Mouse (Mus musculus) limb, embryonic 13.5 days (tissue): ENCODE measurements around the gene Ncoa1. TPM values are rescaled to one million over a fixed set of nuclear protein-coding genes. Genes with fewer than 3 reads are reported as not detected.
"Not testable (repeated sequence)": the region's sequence is repeated elsewhere in the genome, so short reads cannot be mapped to it uniquely, and the experiment has no call there.

Experiments
- ATAC-seq: fragments of 200-750 bp; cut with Nextera tagmentation; 2 replicates; pipeline ENCODE4 v1.8.0; 2017; ENCODE audit warnings: low read depth, moderate number of reproducible peaks, moderate TSS enrichment; ENCODE audit not compliant: low FRiP score
- H3K27ac ChIP-seq: fragments of 300-500 bp; sonication (generic); 2 replicates; pipeline ENCODE4 v1.5.1; 2015; ENCODE audit warnings: inconsistent platforms, mild to moderate bottlenecking, moderate library complexity
- H3K27me3 ChIP-seq: fragments of 300-500 bp; sonication (generic); 2 replicates; pipeline ENCODE4 v1.6.1; 2015; ENCODE audit warnings: mild to moderate bottlenecking, inconsistent platforms
- H3K36me3 ChIP-seq: fragments of 300-500 bp; sonication (generic); 2 replicates; pipeline ENCODE4 v1.6.1; 2015; ENCODE audit warnings: inconsistent platforms, mild to moderate bottlenecking, moderate library complexity
- H3K4me1 ChIP-seq: fragments of 300-500 bp; sonication (generic); 2 replicates; pipeline ENCODE4 v1.6.1; 2015; ENCODE audit warnings: inconsistent platforms
- H3K4me2 ChIP-seq: fragments of 300-500 bp; sonication (generic); replicated peaks from 2 replicates; pipeline ENCODE4 v1.6.1; 2015; ENCODE audit warnings: inconsistent platforms, mild to moderate bottlenecking, moderate library complexity
- H3K4me3 ChIP-seq: fragments of 300-500 bp; sonication (generic); 2 replicates; pipeline ENCODE4 v1.5.1; 2015; ENCODE audit warnings: moderate library complexity, mild to moderate bottlenecking, inconsistent platforms
- H3K9ac ChIP-seq: fragments of 300-500 bp; sonication (generic); 2 replicates; pipeline ENCODE4 v1.6.1; 2015; ENCODE audit warnings: mild to moderate bottlenecking, inconsistent platforms
- H3K9me3 ChIP-seq: fragments of 300-500 bp; sonication (generic); 2 replicates; pipeline ENCODE4 v1.6.1; 2016; ENCODE audit warnings: inconsistent platforms
- WGBS: fragments of 180-500 bp; shearing (Covaris S2); methylation state at CpG from one replicate; pipeline ENCODE4 v1.1.7; 2015; 5-methylcytosine and 5-hydroxymethylcytosine counted together
- polyA plus RNA-seq: library from polyadenylated mRNA; unstranded; fragments of >200 nt; fragmentation: Nextera tagmentation; extraction: Ambion mirVana; gene quantifications from 2 replicates; pipeline ENCODE4 v1.2.1, GENCODE M21; 2015

The Ncoa1 gene
- polyA plus RNA-seq, 1 experiment from 2014 or later = 9.7 TPM

- Histone ChIP-seq H3K27me3 (no peaks in the 10 kb centered on the region), H3K9me3 (no peaks in the 10 kb centered on the region), H3K4me3 (no peak overlapping the region), H3K4me2 (no peak overlapping the region), H3K36me3 (no peaks in the 10 kb centered on the region), H3K4me1 (peaks cover 27% of the 10 kb centered on the region), H3K9ac (no peak overlapping the region), H3K27ac (no peak overlapping the region)
- ATAC-seq = no peak
- 81% methylated on average over 3 of the region's 3 CpGs for WGBS
Observed at GRCm38 (mm10) chr12:4386077-4386719, 90.8 kb downstream of the Ncoa1 start.

- Histone ChIP-seq H3K9me3 (no peaks in the 10 kb centered on the region), H3K4me2 (no peak overlapping the region), H3K27me3 (no peaks in the 10 kb centered on the region), H3K27ac (no peak overlapping the region), H3K9ac (no peak overlapping the region), H3K4me3 (no peak overlapping the region), H3K36me3 (no peaks in the 10 kb centered on the region), H3K4me1 (peaks cover 29% of the 10 kb centered on the region)
- no peak for ATAC-seq
- 86% methylated on average over 3 of the region's 3 CpGs for WGBS
Observed at GRCm38 (mm10) chr12:4383061-4383460, 93.9 kb downstream of the Ncoa1 start.

GRCm38 (mm10) chr12:4379298-4379957, 97.6 kb downstream of the Ncoa1 start:
- 38% methylated on average over 7 of the region's 7 CpGs for WGBS
- Histone ChIP-seq H3K27ac (no peak overlapping the region), H3K9ac (no peak overlapping the region), H3K4me1 (peaks cover 13% of the 10 kb centered on the region), H3K9me3 (no peaks in the 10 kb centered on the region), H3K27me3 (no peaks in the 10 kb centered on the region), H3K4me2 (no peak overlapping the region), H3K4me3 (no peak overlapping the region), H3K36me3 (no peaks in the 10 kb centered on the region)
- no peak for ATAC-seq

GRCm38 (mm10) chr12:4376475-4376874, 100.5 kb downstream of the Ncoa1 start:
- no peak overlapping the region for H3K9ac ChIP-seq
- H3K9me3 ChIP-seq = no peaks in the 10 kb centered on the region
- no peaks in the 10 kb centered on the region for H3K36me3 ChIP-seq
- H3K4me3 ChIP-seq = no peak overlapping the region
- no peak overlapping the region for H3K4me2 ChIP-seq
- H3K4me1 ChIP-seq = peaks cover 4% of the 10 kb centered on the region; the same call in 1 of the 2 replicates
- WGBS = 84% methylated on average over 4 of the region's 4 CpGs
- no peaks in the 10 kb centered on the region for H3K27me3 ChIP-seq
- no peak overlapping the region for H3K27ac ChIP-seq
- no peak for ATAC-seq

- H3K9me3 ChIP-seq = no peaks in the 10 kb centered on the region
- H3K4me2 ChIP-seq = no peak overlapping the region
- no peaks in the 10 kb centered on the region for H3K4me1 ChIP-seq
- no peaks in the 10 kb centered on the region for H3K27me3 ChIP-seq
- WGBS = 81% methylated on average over 6 of the region's 6 CpGs
- H3K9ac ChIP-seq = no peak overlapping the region
- H3K4me3 ChIP-seq = no peak overlapping the region
- H3K27ac ChIP-seq = no peak overlapping the region
- no peak for ATAC-seq
- no peaks in the 10 kb centered on the region for H3K36me3 ChIP-seq
Observed at GRCm38 (mm10) chr12:4374816-4375493, 102.0 kb downstream of the Ncoa1 start.

- Histone ChIP-seq H3K4me1 (no peaks in the 10 kb centered on the region), H3K27me3 (no peaks in the 10 kb centered on the region), H3K27ac (no peak overlapping the region), H3K4me3 (no peak overlapping the region), H3K9ac (no peak overlapping the region), H3K36me3 (no peaks in the 10 kb centered on the region), H3K9me3 (no peaks in the 10 kb centered on the region), H3K4me2 (no peak overlapping the region)
- ATAC-seq = no peak
- 50% methylated on average over 1 of the region's 1 CpGs for WGBS
Observed at GRCm38 (mm10) chr12:4371406-4371805, 105.6 kb downstream of the Ncoa1 start.

GRCm38 (mm10) chr12:4365951-4366350, 111.0 kb downstream of the Ncoa1 start:
- H3K4me1 ChIP-seq = no peaks in the 10 kb centered on the region
- no peak overlapping the region for H3K4me3 ChIP-seq
- ATAC-seq = no peak
- no peaks in the 10 kb centered on the region for H3K9me3 ChIP-seq
- no peak overlapping the region for H3K4me2 ChIP-seq
- H3K36me3 ChIP-seq = no peaks in the 10 kb centered on the region
- 83% methylated on average over 1 of the region's 1 CpGs for WGBS
- H3K27ac ChIP-seq = no peak overlapping the region
- H3K9ac ChIP-seq = no peak overlapping the region
- H3K27me3 ChIP-seq = no peaks in the 10 kb centered on the region

GRCm38 (mm10) chr12:4359475-4359874, 117.5 kb downstream of the Ncoa1 start:
- no peak overlapping the region for H3K27ac ChIP-seq
- H3K4me3 ChIP-seq = no peak overlapping the region
- H3K27me3 ChIP-seq = no peaks in the 10 kb centered on the region
- no peaks in the 10 kb centered on the region; the same call in 1 of the 2 replicates for H3K4me1 ChIP-seq
- WGBS = no CpG with 5 or more reads among the region's 1 CpGs
- H3K36me3 ChIP-seq = no peaks in the 10 kb centered on the region
- no peaks in the 10 kb centered on the region for H3K9me3 ChIP-seq
- no peak overlapping the region for H3K4me2 ChIP-seq
- no peak for ATAC-seq
- no peak overlapping the region for H3K9ac ChIP-seq

GRCm38 (mm10) chr12:4358653-4359052, 118.3 kb downstream of the Ncoa1 start:
- not testable (repeated sequence) for H3K9ac ChIP-seq, H3K36me3 ChIP-seq, H3K4me1 ChIP-seq, H3K9me3 ChIP-seq, ATAC-seq, H3K27ac ChIP-seq, H3K4me2 ChIP-seq, H3K4me3 ChIP-seq, H3K27me3 ChIP-seq
- WGBS = 77% methylated on average over 2 of the region's 2 CpGs

GRCm38 (mm10) chr12:4358100-4358499, 118.9 kb downstream of the Ncoa1 start:
- H3K9me3 ChIP-seq = no peaks in the 10 kb centered on the region
- 94% methylated on average over 4 of the region's 4 CpGs for WGBS

GRCm38 (mm10) chr12:4356834-4357445, 120.0 kb downstream of the Ncoa1 start:
- no peak for ATAC-seq
- WGBS = 69% methylated on average over 5 of the region's 5 CpGs
- H3K36me3 ChIP-seq = 0 out of 2 replicates have a peak, but pooled peaks cover 3% of the 10 kb centered on the region

More at GRCm38 (mm10) chr12:4358100-4358499, 118.9 kb downstream of the Ncoa1 start:
- H3K4me2 ChIP-seq = no peak overlapping the region
- no peak overlapping the region for H3K4me3 ChIP-seq
- no peak for ATAC-seq
- H3K9ac ChIP-seq = no peak overlapping the region
- H3K36me3 ChIP-seq = 0 out of 2 replicates have a peak, but pooled peaks cover 3% of the 10 kb centered on the region
- H3K27me3 ChIP-seq = no peaks in the 10 kb centered on the region
- no peaks in the 10 kb centered on the region; the same call in 1 of the 2 replicates for H3K4me1 ChIP-seq
- no peak overlapping the region for H3K27ac ChIP-seq

More at GRCm38 (mm10) chr12:4356834-4357445, 120.0 kb downstream of the Ncoa1 start:
- H3K27me3 ChIP-seq = no peaks in the 10 kb centered on the region
- H3K9ac ChIP-seq = no peak overlapping the region
- H3K27ac ChIP-seq = no peak overlapping the region
- H3K4me3 ChIP-seq = no peak overlapping the region
- H3K4me1 ChIP-seq = no peaks in the 10 kb centered on the region; the same call in 1 of the 2 replicates
- no peaks in the 10 kb centered on the region for H3K9me3 ChIP-seq
- H3K4me2 ChIP-seq = no peak overlapping the region
